Mouse (Mus musculus): Measurements from ENCODE around the gene Paqr8. TPM values are rescaled to one million over a fixed set of nuclear protein-coding genes. Genes with fewer than 3 reads are reported as not detected.

Paqr8 gene
- polyA plus RNA-seq, 1 experiment from 2014 or later = 7.2 TPM

DNA sequence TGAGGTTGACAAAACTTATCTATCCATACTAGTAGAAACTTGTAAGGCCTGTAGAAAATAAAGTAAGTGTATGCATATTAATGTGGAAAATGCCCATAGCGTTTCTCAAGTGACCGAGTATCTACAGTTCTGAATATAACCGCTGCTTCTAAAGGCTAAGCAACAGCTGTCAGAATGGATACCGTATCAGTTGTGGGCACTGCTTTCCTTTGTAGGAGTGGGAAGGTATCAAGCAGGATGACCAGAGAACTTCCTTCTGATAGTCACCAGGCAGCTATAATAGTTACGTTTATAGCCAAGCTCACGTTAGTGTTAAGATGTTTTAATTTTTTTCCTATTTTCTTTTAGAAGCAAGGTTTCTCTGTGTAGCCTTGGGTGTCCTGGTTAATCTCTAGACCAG lies 83.0 kb downstream of the Paqr8 start:
- Histone ChIP-seq H3K4me1 (ENCODE audit: control insufficient read depth, insufficient read depth, low read length) (no peaks in the 10 kb centered on the region), H3K9ac (ENCODE audit: low read length) (no peak overlapping the region), H3K27ac (ENCODE audit: low read depth, low read length) (no peak overlapping the region), H3K4me2 (no peak overlapping the region), H3K9me3 (ENCODE audit: control insufficient read depth, low read length) (no peaks in the 10 kb centered on the region), H3K27me3 (ENCODE audit: control insufficient read depth, insufficient read depth, low read length) (no peaks in the 10 kb centered on the region), H3K4me3 (ENCODE audit: low read depth, low read length) (no peak overlapping the region), H3K36me3 (ENCODE audit: control insufficient read depth, insufficient read depth, low read length) (no peaks in the 10 kb centered on the region)
- ATAC-seq (ENCODE audit: low FRiP score) = no peak
- 92% methylated on average over 6 of the region's 6 CpGs for WGBS
- peak; percentile 12 for DNase-seq (ENCODE audit: low spot score, missing footprints)

DNA sequence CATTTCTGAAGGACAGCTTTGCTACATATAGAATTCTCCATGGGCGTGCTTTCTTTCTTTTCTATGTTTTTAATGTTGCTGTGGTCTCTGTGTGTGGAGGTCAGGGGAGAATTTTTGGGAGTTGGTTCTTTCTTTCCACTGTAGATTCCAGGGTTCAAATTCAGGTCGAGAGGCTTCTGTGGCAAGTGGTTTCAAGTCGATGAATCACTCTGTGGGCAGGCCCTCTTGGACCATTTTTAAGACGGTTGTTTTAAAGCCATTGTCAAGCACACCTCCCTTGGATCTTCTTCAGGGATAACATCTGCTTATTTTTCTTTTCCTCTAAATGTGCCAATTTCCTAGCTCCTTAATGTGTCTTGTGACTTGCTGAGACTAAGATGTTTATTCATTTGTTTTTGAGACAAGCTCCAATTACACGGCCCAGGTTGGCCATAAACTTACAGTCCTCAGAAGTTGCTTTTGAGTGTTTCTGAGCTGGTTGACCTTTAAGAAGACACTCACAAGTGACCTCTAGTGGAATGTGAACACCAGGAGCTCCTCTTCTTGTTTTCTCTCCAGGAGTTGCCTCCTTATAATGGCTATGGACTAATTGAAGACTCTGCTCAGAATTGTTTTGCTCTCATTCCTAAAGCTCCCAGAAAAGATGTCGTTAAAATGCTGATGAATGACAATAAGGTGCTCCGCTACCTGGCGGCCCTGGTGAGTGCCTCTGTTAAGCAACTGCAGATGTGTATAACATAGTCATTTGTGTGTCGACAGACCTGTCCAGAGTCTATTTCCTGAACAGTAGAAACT lies 84.1 kb downstream of the Paqr8 start:
- Histone ChIP-seq H3K4me2 (no peak overlapping the region), H3K27me3 (ENCODE audit: control insufficient read depth, insufficient read depth, low read length) (no peaks in the 10 kb centered on the region), H3K9me3 (ENCODE audit: control insufficient read depth, low read length) (no peaks in the 10 kb centered on the region), H3K27ac (ENCODE audit: low read depth, low read length) (no peak overlapping the region), H3K36me3 (ENCODE audit: control insufficient read depth, insufficient read depth, low read length) (no peaks in the 10 kb centered on the region), H3K9ac (ENCODE audit: low read length) (no peak overlapping the region), H3K4me1 (ENCODE audit: control insufficient read depth, insufficient read depth, low read length) (no peaks in the 10 kb centered on the region), H3K4me3 (ENCODE audit: low read depth, low read length) (no peak overlapping the region)
- 79% methylated on average over 9 of the region's 9 CpGs for WGBS
- ATAC-seq (ENCODE audit: low FRiP score) (no peak), DNase-seq (ENCODE audit: low spot score, missing footprints) (no peak)

DNA sequence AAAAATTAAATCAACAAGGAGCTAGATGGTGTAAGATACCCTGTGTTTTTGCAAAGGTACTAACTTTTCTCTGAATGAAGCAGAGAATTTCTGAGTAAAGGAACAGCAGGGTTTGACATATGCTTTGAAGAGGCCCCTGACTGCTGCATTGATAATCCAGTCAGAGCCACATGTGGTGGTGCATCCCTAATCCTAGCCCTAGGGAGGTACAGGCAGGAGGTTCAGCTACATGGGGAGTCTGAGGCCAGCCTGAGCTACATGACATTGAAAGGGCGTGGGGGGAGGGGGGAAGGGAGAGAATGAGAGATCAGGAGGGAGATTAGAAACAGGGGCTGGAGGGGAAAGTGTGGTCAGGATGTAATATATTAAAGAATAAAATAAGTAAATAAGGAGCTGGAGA lies 90.1 kb downstream of the Paqr8 start:
- no peaks in the 10 kb centered on the region for H3K4me1 ChIP-seq (ENCODE audit: control insufficient read depth, insufficient read depth, low read length)
- no peak overlapping the region for H3K4me3 ChIP-seq (ENCODE audit: low read depth, low read length)
- no peak overlapping the region for H3K27ac ChIP-seq (ENCODE audit: low read depth, low read length)
- no peak for DNase-seq (ENCODE audit: low spot score, missing footprints)
- no peaks in the 10 kb centered on the region for H3K9me3 ChIP-seq (ENCODE audit: control insufficient read depth, low read length)
- no peak overlapping the region for H3K4me2 ChIP-seq
- no peak overlapping the region for H3K9ac ChIP-seq (ENCODE audit: low read length)
- H3K36me3 ChIP-seq (ENCODE audit: control insufficient read depth, insufficient read depth, low read length) = no peaks in the 10 kb centered on the region
- H3K27me3 ChIP-seq (ENCODE audit: control insufficient read depth, insufficient read depth, low read length) = no peaks in the 10 kb centered on the region
- 39% methylated on average over 1 of the region's 1 CpGs for WGBS
- ATAC-seq (ENCODE audit: low FRiP score) = peak; percentile 67; the same call in 1 of the 2 replicates

DNA sequence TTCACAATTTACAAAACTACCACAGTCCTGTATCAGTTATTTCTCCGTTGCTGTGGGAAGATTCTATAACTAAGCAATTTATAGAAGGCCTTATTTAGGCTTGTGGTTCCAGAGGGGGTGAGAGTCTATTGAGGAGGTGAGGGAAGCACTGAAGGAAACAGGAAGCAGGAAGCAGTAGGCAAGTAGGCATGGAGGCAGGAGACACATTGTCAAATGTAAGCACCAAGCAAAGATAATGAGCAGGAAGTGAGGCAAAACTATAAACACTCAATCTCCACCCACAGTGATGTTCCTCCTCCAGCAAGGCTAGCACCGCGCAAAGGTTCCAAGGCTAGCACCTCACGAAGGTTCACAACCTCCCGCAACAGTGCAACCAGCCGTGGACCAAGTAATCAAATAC lies 91.4 kb downstream of the Paqr8 start:
- WGBS = 90% methylated on average over 6 of the region's 6 CpGs
- ATAC-seq (ENCODE audit: low FRiP score) (no peak), DNase-seq (ENCODE audit: low spot score, missing footprints) (no peak)

DNA sequence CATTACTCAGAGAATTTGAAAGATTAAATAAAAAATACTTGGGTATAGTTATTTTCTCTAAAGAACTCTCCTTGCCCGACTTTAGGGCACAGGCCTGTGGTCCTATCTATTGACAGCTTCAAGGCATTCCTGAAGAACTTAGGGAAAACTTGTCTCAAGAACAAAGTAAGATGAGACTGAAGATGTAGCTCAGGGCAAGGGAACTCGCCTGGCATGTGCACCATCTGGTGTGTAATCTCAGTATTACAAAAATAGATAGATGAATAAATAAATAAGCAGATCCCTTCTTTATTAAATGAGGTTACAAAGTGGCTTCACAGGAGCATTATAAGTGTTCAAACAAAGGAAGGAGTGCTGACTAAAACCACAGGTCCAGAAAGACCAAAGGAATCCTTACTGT lies 93.7 kb downstream of the Paqr8 start:
- no peaks in the 10 kb centered on the region for H3K9me3 ChIP-seq (ENCODE audit: control insufficient read depth, low read length)
- 79% methylated on average over 2 of the region's 2 CpGs for WGBS
- no peak for ATAC-seq (ENCODE audit: low FRiP score)
- DNase-seq (ENCODE audit: low spot score, missing footprints) = no peak
- H3K27ac ChIP-seq (ENCODE audit: low read depth, low read length) = no peak overlapping the region
- no peak overlapping the region for H3K4me3 ChIP-seq (ENCODE audit: low read depth, low read length)
- H3K9ac ChIP-seq (ENCODE audit: low read length) = no peak overlapping the region
- no peak overlapping the region for H3K4me2 ChIP-seq
- H3K4me1 ChIP-seq (ENCODE audit: control insufficient read depth, insufficient read depth, low read length) = no peaks in the 10 kb centered on the region
- no peaks in the 10 kb centered on the region for H3K27me3 ChIP-seq (ENCODE audit: control insufficient read depth, insufficient read depth, low read length)
- no peaks in the 10 kb centered on the region for H3K36me3 ChIP-seq (ENCODE audit: control insufficient read depth, insufficient read depth, low read length)

More for the DNA sequence above, 91.4 kb downstream of the Paqr8 start:
- Histone ChIP-seq H3K9ac (ENCODE audit: low read length) (no peak overlapping the region), H3K27ac (ENCODE audit: low read depth, low read length) (no peak overlapping the region), H3K36me3 (ENCODE audit: control insufficient read depth, insufficient read depth, low read length) (no peaks in the 10 kb centered on the region), H3K27me3 (ENCODE audit: control insufficient read depth, insufficient read depth, low read length) (no peaks in the 10 kb centered on the region), H3K4me2 (no peak overlapping the region), H3K4me3 (ENCODE audit: low read depth, low read length) (no peak overlapping the region), H3K9me3 (ENCODE audit: control insufficient read depth, low read length) (no peaks in the 10 kb centered on the region), H3K4me1 (ENCODE audit: control insufficient read depth, insufficient read depth, low read length) (no peaks in the 10 kb centered on the region)

DNA sequence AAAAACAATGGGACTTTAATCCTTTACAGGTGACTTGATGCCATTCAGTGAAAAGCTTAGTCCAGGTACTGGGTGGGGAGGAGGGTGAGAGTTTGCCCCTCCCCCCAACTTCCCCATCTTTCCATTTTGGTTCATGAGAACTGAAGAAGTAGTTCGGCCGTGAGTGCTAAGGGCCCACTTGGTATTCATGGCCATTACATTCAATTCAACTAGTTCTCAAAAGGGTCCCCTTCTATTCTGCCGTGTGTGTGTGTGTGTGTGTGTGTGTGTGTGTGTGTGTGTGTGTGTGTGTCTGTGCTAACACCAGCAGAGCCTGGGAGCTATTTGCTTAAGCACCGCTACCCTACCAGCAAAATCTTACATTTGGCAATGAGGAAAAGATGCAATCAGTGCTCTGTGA lies 94.2 kb downstream of the Paqr8 start:
- 71% methylated on average over 4 of the region's 4 CpGs for WGBS
- no peaks in the 10 kb centered on the region for H3K4me1 ChIP-seq (ENCODE audit: control insufficient read depth, insufficient read depth, low read length)
- no peak overlapping the region for H3K9ac ChIP-seq (ENCODE audit: low read length)
- H3K36me3 ChIP-seq (ENCODE audit: control insufficient read depth, insufficient read depth, low read length) = no peaks in the 10 kb centered on the region
- no peak overlapping the region for H3K4me3 ChIP-seq (ENCODE audit: low read depth, low read length)
- H3K4me2 ChIP-seq = no peak overlapping the region
- DNase-seq (ENCODE audit: low spot score, missing footprints) (no peak), ATAC-seq (ENCODE audit: low FRiP score) (peak; percentile 39; the same call in 1 of the 2 replicates)
- H3K27ac ChIP-seq (ENCODE audit: low read depth, low read length) = no peak overlapping the region
- no peaks in the 10 kb centered on the region for H3K9me3 ChIP-seq (ENCODE audit: control insufficient read depth, low read length)
- no peaks in the 10 kb centered on the region for H3K27me3 ChIP-seq (ENCODE audit: control insufficient read depth, insufficient read depth, low read length)

DNA sequence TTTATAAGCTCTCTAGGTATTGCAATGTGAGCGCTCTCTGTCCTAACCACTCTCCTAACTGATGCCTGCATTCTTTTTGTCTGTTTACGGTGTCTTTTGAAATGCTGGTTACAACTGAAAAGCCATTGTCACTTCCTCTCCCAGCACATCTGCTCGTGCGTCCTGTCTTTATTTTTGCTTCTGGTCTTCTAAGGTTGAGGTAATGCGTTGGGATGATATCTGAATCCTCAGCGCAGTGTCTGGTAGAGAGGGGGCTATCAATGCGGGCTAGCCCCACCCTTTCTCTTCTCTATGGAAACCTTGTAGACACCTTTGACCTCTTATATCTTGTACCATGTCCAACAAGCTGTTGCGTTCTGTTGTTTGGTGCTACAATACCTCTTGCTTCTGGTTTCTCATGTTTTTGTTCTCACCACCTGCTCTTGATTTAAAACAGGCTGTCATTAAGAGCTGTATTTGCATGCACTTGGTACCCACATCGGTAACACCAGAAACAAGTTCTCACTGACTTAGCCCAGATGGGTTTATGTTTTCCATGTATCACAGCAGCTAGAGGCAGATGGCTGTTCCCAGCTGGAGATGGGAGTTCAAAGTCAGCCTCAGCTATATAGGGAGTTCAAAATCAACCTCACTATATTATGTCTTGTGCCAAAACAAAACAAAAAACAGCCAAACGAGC lies 96.1 kb downstream of the Paqr8 start:
- Histone ChIP-seq H3K4me3 (ENCODE audit: low read depth, low read length) (no peak overlapping the region), H3K36me3 (ENCODE audit: control insufficient read depth, insufficient read depth, low read length) (no peaks in the 10 kb centered on the region), H3K9me3 (ENCODE audit: control insufficient read depth, low read length) (no peaks in the 10 kb centered on the region), H3K27ac (ENCODE audit: low read depth, low read length) (no peak overlapping the region), H3K9ac (ENCODE audit: low read length) (no peak overlapping the region), H3K27me3 (ENCODE audit: control insufficient read depth, insufficient read depth, low read length) (no peaks in the 10 kb centered on the region), H3K4me1 (ENCODE audit: control insufficient read depth, insufficient read depth, low read length) (no peaks in the 10 kb centered on the region), H3K4me2 (no peak overlapping the region)
- no peak for DNase-seq (ENCODE audit: low spot score, missing footprints)
- WGBS = 74% methylated on average over 10 of the region's 10 CpGs
- ATAC-seq (ENCODE audit: low FRiP score) = peak; percentile 53; the same call in 1 of the 2 replicates

Other genes with a start within 250 kb of the Paqr8 start
- not detected in 2 replicates for gene Il17a, start 159.7 kb upstream of the Paqr8 start, polyA plus RNA-seq (2014; fragmentation: Nextera tagmentation; extraction: Ambion mirVana)
- gene Il17f, start 100.0 kb upstream of the Paqr8 start, polyA plus RNA-seq (2014; fragmentation: Nextera tagmentation; extraction: Ambion mirVana) = 0.14 TPM in 1 of 2 replicates, not detected in the other
- gene Mcm3, start 70.3 kb upstream of the Paqr8 start, polyA plus RNA-seq (2014; fragmentation: Nextera tagmentation; extraction: Ambion mirVana) = 195 and 210 TPM in 2 replicates
- gene Efhc1, start 61.0 kb downstream of the Paqr8 start, polyA plus RNA-seq (2014; fragmentation: Nextera tagmentation; extraction: Ambion mirVana) = 2.5 and 2.6 TPM in 2 replicates
- 6.1 and 6.4 TPM in 2 replicates for gene Tram2, start 188.6 kb downstream of the Paqr8 start, polyA plus RNA-seq (2014; fragmentation: Nextera tagmentation; extraction: Ambion mirVana)

Measured in midbrain, embryonic 11.5 days (tissue).